ENCODE assay signal across 19 mouse cellular contexts in the genomic region with DNA sequence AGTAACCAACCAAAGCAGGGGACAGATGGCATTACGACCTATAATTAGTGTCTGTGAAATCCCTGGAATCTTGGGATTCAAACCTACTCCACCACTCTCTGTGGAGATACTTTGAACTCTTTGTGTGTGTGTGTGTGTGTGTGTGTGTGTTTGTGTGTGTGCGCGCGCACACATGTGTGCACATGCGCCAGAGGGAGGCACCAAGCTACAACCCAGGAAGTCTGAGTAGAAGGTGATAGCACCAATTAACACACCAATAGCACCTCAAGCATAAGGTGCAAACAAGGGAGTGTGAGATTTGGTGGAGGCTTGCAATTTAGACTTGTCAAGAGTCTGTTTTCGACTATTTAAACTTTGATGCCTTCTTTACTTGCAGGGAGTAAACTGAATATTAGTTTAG.
DNase-seq lines count a peak whose midpoint lies in the region; ATAC-seq and TF ChIP-seq lines count a peak whose summit lies in the region.
"Had no signal": no experiment of that assay in that cellular context is flagged by ENCODE, and none has a peak within 500 bp of the region (broad histone marks: within the 10 kb centered on the region; RNA-seq: fewer than 3 reads in every experiment).

No protein-coding gene starts in this region.

- 80% methylated on average over 6 of the region's 6 CpGs for WGBS in embryonic facial prominence, embryonic 12.5 days
- WGBS in embryonic facial prominence, embryonic 10.5 days, result 89% methylated on average over 6 of the region's 6 CpGs
- WGBS in heart, postnatal 0 days, result 74% methylated on average over 6 of the region's 6 CpGs
- WGBS in forebrain, embryonic 13.5 days, result 74% methylated on average over 6 of the region's 6 CpGs
- 65% methylated on average over 6 of the region's 6 CpGs for WGBS in kidney, embryonic 14.5 days

- H3K9ac ChIP-seq in embryonic facial prominence, embryonic 12.5 days, result no peak overlapping the region
- H3K9ac ChIP-seq in heart, postnatal 0 days (replicated peaks; ENCODE audit: low read depth, low read length), result no peak overlapping the region
- no peak overlapping the region for H3K9ac ChIP-seq in forebrain, embryonic 13.5 days
- no peak overlapping the region for H3K9ac ChIP-seq in kidney, embryonic 14.5 days (ENCODE audit: low read depth, low read length)
- H3K9ac ChIP-seq: hindbrain, embryonic 13.5 days; neural tube, embryonic 13.5 days; stomach, embryonic 15.5 days had no signal

- H3K27me3 ChIP-seq in embryonic facial prominence, embryonic 12.5 days, result no peaks in the 10 kb centered on the region
- H3K27me3 ChIP-seq in embryonic facial prominence, embryonic 10.5 days (replicated peaks; ENCODE audit: low read depth, poor library complexity, severe bottlenecking), result no peaks in the 10 kb centered on the region
- peaks cover 9% of the 10 kb centered on the region; the same call in 1 of the 2 replicates for H3K27me3 ChIP-seq in heart, postnatal 0 days (ENCODE audit: control insufficient read depth, insufficient read depth, low read length)
- no peaks in the 10 kb centered on the region for H3K27me3 ChIP-seq in forebrain, embryonic 13.5 days
- no peaks in the 10 kb centered on the region; the same call in 1 of the 2 replicates for H3K27me3 ChIP-seq in kidney, embryonic 14.5 days (ENCODE audit: control insufficient read depth, insufficient read depth, low read length)
- H3K27me3 ChIP-seq: neural tube, embryonic 13.5 days; stomach, embryonic 15.5 days had no signal

- H3K36me3 ChIP-seq in embryonic facial prominence, embryonic 12.5 days, result no peaks in the 10 kb centered on the region
- no peaks in the 10 kb centered on the region for H3K36me3 ChIP-seq in embryonic facial prominence, embryonic 10.5 days (replicated peaks)
- H3K36me3 ChIP-seq in heart, postnatal 0 days (replicated peaks; ENCODE audit: control insufficient read depth, insufficient read depth, low read length), result no peaks in the 10 kb centered on the region
- H3K36me3 ChIP-seq in forebrain, embryonic 13.5 days (ENCODE audit: poor library complexity, severe bottlenecking), result no peaks in the 10 kb centered on the region
- H3K36me3 ChIP-seq in kidney, embryonic 14.5 days (ENCODE audit: control insufficient read depth, insufficient read depth, low read length), result no peaks in the 10 kb centered on the region
- H3K36me3 ChIP-seq: hindbrain, embryonic 13.5 days; neural tube, embryonic 13.5 days; stomach, embryonic 15.5 days had no signal

- TF ChIP-seq EP300 in heart, postnatal 0 days (IDR thresholded peaks at IDR 0.05; ENCODE audit: low read depth), result no peak

- no peak overlapping the region for H3K4me2 ChIP-seq in embryonic facial prominence, embryonic 12.5 days (replicated peaks)
- H3K4me2 ChIP-seq in heart, postnatal 0 days (ENCODE audit: low read depth, low read length), result no peak overlapping the region
- H3K4me2 ChIP-seq in forebrain, embryonic 13.5 days, result no peak overlapping the region; the same call in 1 of the 2 replicates
- H3K4me2 ChIP-seq in kidney, embryonic 14.5 days (replicated peaks; ENCODE audit: low read depth, low read length), result no peak overlapping the region
- H3K4me2 ChIP-seq: hindbrain, embryonic 13.5 days; neural tube, embryonic 13.5 days; stomach, embryonic 15.5 days had no signal

- H3K9me3 ChIP-seq in embryonic facial prominence, embryonic 12.5 days, result no peaks in the 10 kb centered on the region
- H3K9me3 ChIP-seq in embryonic facial prominence, embryonic 10.5 days, result no peaks in the 10 kb centered on the region
- H3K9me3 ChIP-seq in heart, postnatal 0 days (replicated peaks; ENCODE audit: control insufficient read depth, low read length), result no peaks in the 10 kb centered on the region
- no peaks in the 10 kb centered on the region for H3K9me3 ChIP-seq in forebrain, embryonic 13.5 days (replicated peaks)
- H3K9me3 ChIP-seq in kidney, embryonic 14.5 days (ENCODE audit: control insufficient read depth, low read length), result no peaks in the 10 kb centered on the region
- H3K9me3 ChIP-seq: hindbrain, embryonic 13.5 days; neural tube, embryonic 13.5 days; stomach, embryonic 15.5 days had no signal

- ATAC-seq in embryonic facial prominence, embryonic 12.5 days (ENCODE audit: insufficient number of reproducible peaks, insufficient read depth, low FRiP score, low TSS enrichment), result no peak
- ATAC-seq in heart, postnatal 0 days (ENCODE audit: insufficient read depth, low read depth), result no peak
- ATAC-seq in forebrain, embryonic 13.5 days, result peak; percentile 52
- no peak for ATAC-seq in kidney, embryonic 14.5 days (ENCODE audit: low FRiP score, low TSS enrichment)
- ATAC-seq: activated CD4-positive, CD25-positive, alpha-beta regulatory T cell, adult 4 months had no signal

- no peak overlapping the region for H3K4me3 ChIP-seq in embryonic facial prominence, embryonic 12.5 days
- no peak overlapping the region for H3K4me3 ChIP-seq in embryonic facial prominence, embryonic 10.5 days
- no peak overlapping the region for H3K4me3 ChIP-seq in heart, postnatal 0 days (ENCODE audit: low read depth, low read length)
- no peak overlapping the region for H3K4me3 ChIP-seq in forebrain, embryonic 13.5 days
- no peak overlapping the region for H3K4me3 ChIP-seq in kidney, embryonic 14.5 days (ENCODE audit: low read length)
- H3K4me3 ChIP-seq: erythroblast, embryonic 14.5 days; hindbrain, embryonic 13.5 days; left cerebral cortex, adult 2 months; myocyte; neural tube, embryonic 13.5 days; stomach, embryonic 15.5 days had no signal

- H3K27ac ChIP-seq in embryonic facial prominence, embryonic 12.5 days, result peak overlapping the region; percentile 43; the same call in 1 of the 2 replicates
- H3K27ac ChIP-seq in embryonic facial prominence, embryonic 10.5 days (replicated peaks), result no peak overlapping the region
- 0 out of 2 replicates have a peak overlapping the region, but pooled peaks have one; percentile 43 for H3K27ac ChIP-seq in heart, postnatal 0 days (ENCODE audit: low read depth)
- peak overlapping the region; percentile 83 for H3K27ac ChIP-seq in forebrain, embryonic 13.5 days
- H3K27ac ChIP-seq in kidney, embryonic 14.5 days (ENCODE audit: low read depth, low read length), result no peak overlapping the region
- H3K27ac ChIP-seq: hindbrain, embryonic 13.5 days; left cerebral cortex, adult 2 months; neural tube, embryonic 13.5 days; stomach, embryonic 15.5 days had no signal

- no peak for TF ChIP-seq CTCF in heart, postnatal 0 days (IDR thresholded peaks at IDR 0.05; ENCODE audit: low read depth)

- H3K4me1 ChIP-seq in embryonic facial prominence, embryonic 12.5 days, result peaks cover 31% of the 10 kb centered on the region
- H3K4me1 ChIP-seq in embryonic facial prominence, embryonic 10.5 days, result peaks cover 27% of the 10 kb centered on the region
- H3K4me1 ChIP-seq in heart, postnatal 0 days (ENCODE audit: control insufficient read depth, insufficient read depth), result peaks cover 10% of the 10 kb centered on the region
- H3K4me1 ChIP-seq in forebrain, embryonic 13.5 days, result peaks cover 29% of the 10 kb centered on the region
- H3K4me1 ChIP-seq in kidney, embryonic 14.5 days (ENCODE audit: control insufficient read depth, insufficient read depth, low read length), result peaks cover 18% of the 10 kb centered on the region

- no peak for DNase-seq in embryonic facial prominence, embryonic 10.5 days (ENCODE audit: low spot score)
- no peak for DNase-seq in heart, postnatal 0 days (ENCODE audit: low spot score)
- no peak for DNase-seq in heart, adult 8-10 months (ENCODE audit: low spot score)
- DNase-seq in brain, adult 2 months (ENCODE audit: low read depth, low spot score), result peak; percentile 30
- no peak for DNase-seq in spleen, postnatal 36 days (ENCODE audit: low spot score in 2 of 2)
- DNase-seq: adrenal gland, adult 8-10 months; gastrocnemius, postnatal 10 days; kidney, postnatal 10 days; thymus, postnatal 36 days had no signal

Comparison
In these comparisons a context has a peak if more than half of its experiments do, and no peak if none do; other contexts are left out.
1. H3K27ac ChIP-seq: peak in embryonic facial prominence, embryonic 12.5 days (single experiment), heart, postnatal 0 days (single experiment) and forebrain, embryonic 13.5 days (single experiment); none in embryonic facial prominence, embryonic 10.5 days (single experiment) and kidney, embryonic 14.5 days (single experiment).